Mouse (Mus musculus): ENCODE measurements around the gene Pkd1l1. TPM values are rescaled to one million over a fixed set of nuclear protein-coding genes. Genes with fewer than 3 reads are reported as not detected.
A peak's percentile ranks its signal among the peaks of the same experiment; 100 is the strongest.

The Pkd1l1 gene
- polyA plus RNA-seq, 1 experiment from 2014 or later: 0.02 TPM

DNA sequence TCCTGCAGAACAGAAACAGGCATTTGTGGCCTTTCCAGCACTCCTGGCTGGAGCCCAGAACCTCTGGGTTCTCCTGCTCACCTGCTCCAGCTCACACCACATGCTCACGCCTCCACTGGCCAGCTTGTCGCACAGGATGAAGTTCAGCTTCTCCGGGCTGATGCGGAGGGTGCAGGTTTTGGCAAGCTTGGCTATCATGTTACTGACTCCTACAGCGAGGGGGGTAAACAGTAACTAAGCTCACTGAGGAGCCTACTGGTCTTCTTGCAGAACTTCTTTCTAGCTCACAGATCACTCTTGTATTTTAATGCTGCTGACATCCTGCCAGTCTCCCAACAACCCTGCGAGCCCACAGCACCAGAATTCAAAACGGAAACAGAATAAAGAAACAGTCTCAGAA lies 37.4 kb upstream of the Pkd1l1 start:
- Histone ChIP-seq H3K27me3 (replicated peaks; ENCODE audit: insufficient read depth, low read length) (no peaks in the 10 kb centered on the region), H3K36me3 (ENCODE audit: insufficient read depth, low read length) (peaks cover 4% of the 10 kb centered on the region; the same call in 1 of the 2 replicates), H3K27ac (ENCODE audit: low read length) (peak overlapping the region; percentile 72), H3K4me2 (replicated peaks; ENCODE audit: low read depth, low read length) (peak overlapping the region; percentile 58), H3K4me1 (ENCODE audit: insufficient read depth, low read depth, low read length) (no peaks in the 10 kb centered on the region), H3K9ac (replicated peaks; ENCODE audit: low read depth) (peak overlapping the region; percentile 68), H3K4me3 (ENCODE audit: low read depth, low read length) (peak overlapping the region; percentile 63), H3K9me3 (ENCODE audit: low read length) (no peaks in the 10 kb centered on the region)
- TF ChIP-seq EP300 (IDR thresholded peaks at IDR 0.05) (no peak), CTCF (IDR thresholded peaks at IDR 0.05) (no peak; the same call in 1 of the 2 replicates)
- WGBS: 2% methylated on average over 7 of the region's 7 CpGs
- DNase-seq (ENCODE audit: low spot score) (peak; percentile 48), ATAC-seq (peak; percentile 57)

DNA sequence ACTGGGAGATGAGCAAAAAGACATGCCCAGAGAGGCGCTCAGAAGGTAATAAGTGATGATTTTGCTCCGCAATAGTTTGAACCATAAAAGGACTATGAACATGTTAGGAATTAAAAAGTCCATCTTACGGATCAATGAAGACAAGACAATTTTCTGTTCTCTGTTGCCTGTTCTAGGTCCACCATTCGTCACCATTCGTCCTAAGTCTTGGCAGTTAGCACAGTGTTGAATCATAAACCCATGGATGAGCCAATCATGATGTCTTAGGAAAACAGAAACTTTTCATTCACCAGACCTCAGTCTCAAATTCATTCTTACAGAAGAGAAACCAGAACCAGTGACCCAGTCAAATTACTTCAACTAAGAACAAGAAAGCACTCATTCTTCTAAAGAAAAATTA lies 35.7 kb upstream of the Pkd1l1 start:
- H3K27me3 ChIP-seq (replicated peaks; ENCODE audit: insufficient read depth, low read length): no peaks in the 10 kb centered on the region
- H3K9me3 ChIP-seq (ENCODE audit: low read length): no peaks in the 10 kb centered on the region
- no peak for ATAC-seq
- TF ChIP-seq CTCF (IDR thresholded peaks at IDR 0.05) (no peak), EP300 (IDR thresholded peaks at IDR 0.05) (no peak)
- no peak overlapping the region for H3K27ac ChIP-seq (ENCODE audit: low read length)
- 95% methylated on average over 5 of the region's 5 CpGs for WGBS
- no peaks in the 10 kb centered on the region for H3K4me1 ChIP-seq (ENCODE audit: insufficient read depth, low read depth, low read length)
- no peak for DNase-seq (ENCODE audit: low spot score)
- no peak overlapping the region for H3K4me2 ChIP-seq (replicated peaks; ENCODE audit: low read depth, low read length)
- H3K4me3 ChIP-seq (ENCODE audit: low read depth, low read length): no peak overlapping the region
- no peak overlapping the region for H3K9ac ChIP-seq (replicated peaks; ENCODE audit: low read depth)
- peaks cover 13% of the 10 kb centered on the region; the same call in 1 of the 2 replicates for H3K36me3 ChIP-seq (ENCODE audit: insufficient read depth, low read length)

DNA sequence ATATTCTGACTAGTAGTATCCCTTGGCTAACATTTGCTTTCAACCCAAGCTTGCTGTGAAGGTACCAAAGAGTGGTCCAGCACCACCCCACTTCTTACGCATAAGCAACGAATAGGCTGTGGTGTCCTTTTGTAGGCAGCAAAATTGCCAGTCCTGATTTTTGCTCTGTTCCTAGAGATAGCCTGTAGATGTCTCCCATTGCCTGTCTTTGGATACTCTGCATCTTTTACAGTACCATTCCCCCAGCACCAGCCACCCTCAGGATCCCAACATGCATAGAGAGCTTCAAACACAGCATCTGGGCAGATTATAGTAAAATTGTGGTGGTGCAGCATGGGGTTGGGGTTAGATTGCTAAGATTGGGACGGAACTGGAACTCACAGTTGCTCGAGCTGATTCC lies 15.0 kb upstream of the Pkd1l1 start:
- Histone ChIP-seq H3K9ac (replicated peaks; ENCODE audit: low read depth) (no peak overlapping the region), H3K27me3 (replicated peaks; ENCODE audit: insufficient read depth, low read length) (no peaks in the 10 kb centered on the region), H3K27ac (ENCODE audit: low read length) (no peak overlapping the region), H3K9me3 (ENCODE audit: low read length) (no peaks in the 10 kb centered on the region), H3K4me3 (ENCODE audit: low read depth, low read length) (no peak overlapping the region), H3K4me2 (replicated peaks; ENCODE audit: low read depth, low read length) (no peak overlapping the region), H3K4me1 (ENCODE audit: insufficient read depth, low read depth, low read length) (no peaks in the 10 kb centered on the region), H3K36me3 (ENCODE audit: insufficient read depth, low read length) (no peaks in the 10 kb centered on the region)
- DNase-seq (ENCODE audit: low spot score) (no peak), ATAC-seq (no peak)
- 72% methylated on average over 4 of the region's 4 CpGs for WGBS
- TF ChIP-seq CTCF (IDR thresholded peaks at IDR 0.05): no peak
- no peak for TF ChIP-seq EP300 (IDR thresholded peaks at IDR 0.05)

DNA sequence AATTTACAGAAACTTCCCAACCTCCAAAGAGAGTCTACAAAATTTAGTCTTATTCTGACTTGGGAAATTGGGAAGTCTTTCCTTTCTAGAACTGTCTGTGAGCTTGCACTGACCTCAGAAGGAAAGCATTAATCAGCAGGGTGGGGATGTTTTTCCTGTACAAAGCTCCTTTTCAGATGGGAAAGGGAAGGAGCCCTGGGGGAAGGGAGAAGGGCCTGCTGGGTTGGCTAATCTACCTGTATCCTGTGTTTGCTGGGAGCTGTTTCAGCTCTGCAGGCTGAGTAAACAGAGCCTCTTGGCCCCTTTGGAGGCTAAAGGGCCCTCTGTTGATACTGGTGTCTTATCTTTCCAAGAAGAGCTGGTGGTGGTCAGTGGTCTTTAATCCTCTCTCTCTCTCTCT lies 13.0 kb upstream of the Pkd1l1 start:
- ATAC-seq (peak; percentile 70), DNase-seq (ENCODE audit: low spot score) (peak; percentile 18)
- Histone ChIP-seq H3K9me3 (ENCODE audit: low read length) (no peaks in the 10 kb centered on the region), H3K27ac (ENCODE audit: low read length) (no peak overlapping the region), H3K27me3 (replicated peaks; ENCODE audit: insufficient read depth, low read length) (no peaks in the 10 kb centered on the region), H3K4me1 (ENCODE audit: insufficient read depth, low read depth, low read length) (no peaks in the 10 kb centered on the region), H3K4me2 (replicated peaks; ENCODE audit: low read depth, low read length) (no peak overlapping the region), H3K4me3 (ENCODE audit: low read depth, low read length) (no peak overlapping the region), H3K9ac (replicated peaks; ENCODE audit: low read depth) (no peak overlapping the region), H3K36me3 (ENCODE audit: insufficient read depth, low read length) (no peaks in the 10 kb centered on the region)
- TF ChIP-seq EP300 (IDR thresholded peaks at IDR 0.05): no peak; the same call in 1 of the 2 replicates
- TF ChIP-seq CTCF (IDR thresholded peaks at IDR 0.05): no peak

DNA sequence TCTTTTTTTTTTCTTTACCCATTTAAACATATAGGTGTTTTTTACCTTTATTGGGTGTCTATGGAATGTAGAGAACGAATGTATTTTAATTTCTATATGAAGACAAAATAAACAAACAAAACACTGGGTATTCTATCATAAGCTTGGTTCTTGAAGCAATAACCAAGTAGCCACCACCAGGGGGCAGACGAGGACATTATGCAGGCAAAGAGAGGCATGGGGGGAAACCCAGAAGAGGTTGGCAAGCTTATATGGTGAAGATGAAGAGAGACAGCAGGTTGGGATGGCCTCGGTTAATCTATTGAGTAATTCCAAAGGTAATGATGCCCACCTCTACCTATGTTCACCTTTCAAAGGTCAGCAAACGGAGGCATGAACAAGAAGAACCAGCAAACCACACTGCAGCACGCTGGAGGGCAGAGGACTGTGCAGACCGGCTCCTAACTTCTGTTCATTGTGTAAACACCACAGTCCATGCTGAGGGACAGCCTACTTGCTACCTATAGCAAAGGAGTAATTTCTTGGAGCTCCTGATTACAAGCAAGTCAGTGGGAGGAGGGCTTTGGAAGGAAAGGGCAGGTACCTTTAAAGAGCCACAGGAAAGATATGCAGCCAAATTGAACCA lies 10.3 kb upstream of the Pkd1l1 start:
- H3K27ac ChIP-seq (ENCODE audit: low read length): no peak overlapping the region
- no peaks in the 10 kb centered on the region for H3K4me1 ChIP-seq (ENCODE audit: insufficient read depth, low read depth, low read length)
- H3K27me3 ChIP-seq (replicated peaks; ENCODE audit: insufficient read depth, low read length): no peaks in the 10 kb centered on the region
- WGBS: 25% methylated on average over 6 of the region's 6 CpGs
- no peak for ATAC-seq
- H3K4me2 ChIP-seq (replicated peaks; ENCODE audit: low read depth, low read length): no peak overlapping the region
- no peak for TF ChIP-seq EP300 (IDR thresholded peaks at IDR 0.05)
- TF ChIP-seq CTCF (IDR thresholded peaks at IDR 0.05): peak; percentile 86
- no peaks in the 10 kb centered on the region for H3K36me3 ChIP-seq (ENCODE audit: insufficient read depth, low read length)
- no peaks in the 10 kb centered on the region for H3K9me3 ChIP-seq (ENCODE audit: low read length)
- DNase-seq (ENCODE audit: low spot score): peak; percentile 85
- H3K4me3 ChIP-seq (ENCODE audit: low read depth, low read length): no peak overlapping the region
- H3K9ac ChIP-seq (replicated peaks; ENCODE audit: low read depth): no peak overlapping the region

DNA sequence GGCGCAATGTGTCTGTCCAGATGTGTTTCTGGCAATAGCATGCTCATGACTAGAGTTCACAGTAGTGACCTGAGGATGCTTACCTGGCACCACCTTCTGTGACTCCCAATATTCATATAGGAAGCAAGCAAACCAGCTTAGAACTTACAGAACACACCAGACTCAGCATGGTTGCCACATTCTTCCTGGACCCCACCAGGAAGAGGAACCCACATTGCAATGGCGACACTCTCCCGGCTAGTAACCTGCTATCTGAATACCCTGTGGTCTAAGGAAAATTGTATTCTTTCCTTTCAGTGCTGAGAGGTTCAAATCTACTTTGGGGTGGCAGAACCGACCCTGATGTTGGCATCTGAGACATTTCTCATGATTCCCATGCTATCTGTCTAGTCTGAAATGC lies 5.1 kb upstream of the Pkd1l1 start:
- 88% methylated on average over 4 of the region's 4 CpGs for WGBS
- Histone ChIP-seq H3K9ac (replicated peaks; ENCODE audit: low read depth) (no peak overlapping the region), H3K4me2 (replicated peaks; ENCODE audit: low read depth, low read length) (no peak overlapping the region), H3K27me3 (replicated peaks; ENCODE audit: insufficient read depth, low read length) (no peaks in the 10 kb centered on the region), H3K27ac (ENCODE audit: low read length) (no peak overlapping the region), H3K36me3 (ENCODE audit: insufficient read depth, low read length) (no peaks in the 10 kb centered on the region), H3K9me3 (ENCODE audit: low read length) (no peaks in the 10 kb centered on the region), H3K4me1 (ENCODE audit: insufficient read depth, low read depth, low read length) (no peaks in the 10 kb centered on the region), H3K4me3 (ENCODE audit: low read depth, low read length) (no peak overlapping the region)
- DNase-seq (ENCODE audit: low spot score) (no peak), ATAC-seq (no peak)
- no peak for TF ChIP-seq EP300 (IDR thresholded peaks at IDR 0.05)
- TF ChIP-seq CTCF (IDR thresholded peaks at IDR 0.05): no peak

DNA sequence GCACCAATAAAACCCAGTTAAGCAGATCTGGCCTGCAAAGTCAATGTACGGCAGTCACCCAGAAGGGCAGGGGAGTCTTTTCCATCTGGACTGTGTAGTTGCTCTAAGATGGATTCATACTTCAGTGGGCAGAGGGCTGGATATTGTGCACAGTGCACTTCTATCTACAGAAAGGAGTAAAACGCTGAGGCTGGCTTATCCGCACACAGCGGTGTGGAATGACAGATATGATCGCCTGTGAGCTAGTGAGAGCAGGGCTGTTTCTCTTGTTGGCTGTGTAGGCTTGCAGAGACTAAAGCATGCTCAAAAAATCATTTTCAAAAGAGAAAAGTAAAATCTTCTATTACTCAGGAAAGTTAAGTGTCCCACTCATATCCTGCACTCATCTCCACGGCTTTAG lies 973 bp downstream of the Pkd1l1 start:
- ATAC-seq: no peak
- no peak for DNase-seq (ENCODE audit: low spot score)
- Histone ChIP-seq H3K4me1 (ENCODE audit: insufficient read depth, low read depth, low read length) (no peaks in the 10 kb centered on the region), H3K4me3 (ENCODE audit: low read depth, low read length) (no peak overlapping the region), H3K27ac (ENCODE audit: low read length) (no peak overlapping the region), H3K27me3 (replicated peaks; ENCODE audit: insufficient read depth, low read length) (no peaks in the 10 kb centered on the region), H3K9me3 (ENCODE audit: low read length) (no peaks in the 10 kb centered on the region), H3K36me3 (ENCODE audit: insufficient read depth, low read length) (no peaks in the 10 kb centered on the region), H3K4me2 (replicated peaks; ENCODE audit: low read depth, low read length) (no peak overlapping the region), H3K9ac (replicated peaks; ENCODE audit: low read depth) (no peak overlapping the region)
- no peak for TF ChIP-seq EP300 (IDR thresholded peaks at IDR 0.05)
- no peak for TF ChIP-seq CTCF (IDR thresholded peaks at IDR 0.05)
- WGBS: 64% methylated on average over 6 of the region's 6 CpGs

All from lung, postnatal 0 days (tissue).